Mouse (Mus musculus) megakaryocyte, embryonic 14.5 days (primary cell): ENCODE data around the gene Gm42878.

Experiments
- FLI1 ChIP-seq: IDR thresholded peaks from 2 replicates; pipeline ENCODE4 v1.6.1; 2012; ENCODE audit warnings: low read length, inconsistent platforms, mixed read lengths
- GATA1 ChIP-seq: IDR thresholded peaks from 3 replicates; pipeline ENCODE4 v1.6.1; 2012; ENCODE audit warnings: mixed read lengths, low read length, inconsistent platforms, borderline replicate concordance

DNA sequence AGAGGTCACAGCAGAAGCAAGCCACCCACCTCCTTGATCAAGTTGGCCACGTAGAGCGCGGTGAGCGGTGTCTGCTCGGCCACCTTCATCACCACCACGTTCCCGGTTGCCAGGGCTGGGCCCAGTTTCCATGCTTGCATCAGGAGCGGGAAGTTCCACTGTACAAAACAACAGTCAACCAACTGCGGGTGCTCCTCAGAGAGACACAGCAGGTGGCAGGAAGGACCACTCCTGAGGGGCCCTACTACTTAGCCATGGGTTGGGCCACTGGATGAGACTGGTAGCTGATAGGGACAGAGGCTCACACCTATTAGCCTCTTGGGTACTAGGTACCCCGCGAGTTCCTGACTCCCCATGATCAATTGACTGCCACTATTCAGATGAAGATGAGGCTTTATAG is 30.6 kb upstream of the Gm42878 start:
- TF ChIP-seq GATA1 (no peak), FLI1 (no peak)
